In genomic region chr12:75479375-75479898, GRCm38 (mm10) we compare ENCODE assay signal across 25 mouse cellular contexts.
A peak's percentile ranks its signal among the peaks of the same experiment; 100 is the strongest.
DNase-seq lines count a peak whose midpoint lies in the region; ATAC-seq and TF ChIP-seq lines count a peak whose summit lies in the region.
"Had no signal": no experiment of that assay in that cellular context is flagged by ENCODE, and none has a peak within 500 bp of the region (broad histone marks: within the 10 kb centered on the region; RNA-seq: fewer than 3 reads in every experiment).

No protein-coding gene starts in this region.

- no peak overlapping the region for H3K4me3 ChIP-seq in layer of hippocampus, adult 2 months
- no peak overlapping the region for H3K4me3 ChIP-seq in lung, embryonic 14.5 days (ENCODE audit: low read depth, low read length)
- no peak overlapping the region for H3K4me3 ChIP-seq in lung, adult 2 months (replicated peaks; ENCODE audit: extremely low read depth, low read depth, low read length)
- no peak overlapping the region for H3K4me3 ChIP-seq in forebrain, embryonic 14.5 days (ENCODE audit: low read depth, low read length)
- H3K4me3 ChIP-seq: embryonic facial prominence, embryonic 15.5 days; erythroblast, embryonic 14.5 days; forebrain, embryonic 10.5 days; forebrain, embryonic 15.5 days; heart, adult 2 months; hindbrain, embryonic 10.5 days had no signal

- H3K27me3 ChIP-seq in lung, embryonic 14.5 days (ENCODE audit: insufficient read depth, low read length) = no peaks in the 10 kb centered on the region
- H3K27me3 ChIP-seq in forebrain, embryonic 14.5 days (replicated peaks; ENCODE audit: control insufficient read depth, insufficient read depth, low read length) = no peaks in the 10 kb centered on the region
- H3K27me3 ChIP-seq: embryonic facial prominence, embryonic 15.5 days; forebrain, embryonic 15.5 days had no signal

- no peaks in the 10 kb centered on the region for H3K4me1 ChIP-seq in lung, embryonic 14.5 days (ENCODE audit: insufficient read depth)
- H3K4me1 ChIP-seq in lung, adult 2 months (ENCODE audit: control insufficient read depth, insufficient read depth, low read length) = no peaks in the 10 kb centered on the region
- no peaks in the 10 kb centered on the region for H3K4me1 ChIP-seq in forebrain, embryonic 14.5 days (ENCODE audit: control insufficient read depth, insufficient read depth, low read length)
- H3K4me1 ChIP-seq: forebrain, embryonic 10.5 days; hindbrain, embryonic 10.5 days had no signal

- no peak for TF ChIP-seq CTCF in layer of hippocampus, adult 2 months (conservative IDR thresholded peaks at IDR 0.05)
- no peak for TF ChIP-seq CTCF in lung, embryonic 14.5 days (IDR thresholded peaks at IDR 0.05; ENCODE audit: low read depth)
- no peak for TF ChIP-seq CTCF in lung, adult 2 months (IDR thresholded peaks at IDR 0.05; ENCODE audit: insufficient read depth, low read length)

- H3K27ac ChIP-seq in layer of hippocampus, adult 2 months = 0 out of 2 replicates have a peak overlapping the region, but pooled peaks have one; percentile 19
- no peak overlapping the region for H3K27ac ChIP-seq in lung, embryonic 14.5 days (ENCODE audit: low read depth)
- no peak overlapping the region for H3K27ac ChIP-seq in forebrain, embryonic 14.5 days (ENCODE audit: low read depth, low read length)
- H3K27ac ChIP-seq: embryonic facial prominence, embryonic 15.5 days; forebrain, embryonic 10.5 days; forebrain, embryonic 15.5 days; heart, adult 2 months; hindbrain, embryonic 10.5 days; hindbrain, embryonic 14.5 days had no signal

- 65% methylated on average over 8 of the region's 8 CpGs for WGBS in lung, embryonic 14.5 days
- WGBS in lung, adult 2 months = 61% methylated on average over 8 of the region's 8 CpGs
- 83% methylated on average over 8 of the region's 8 CpGs for whole genome bisulfite sequencing in forebrain, embryonic 14.5 days

- DNase-seq in heart, adult 11 months = peak; percentile 71
- no peak for DNase-seq in heart, postnatal 25 days (ENCODE audit: low spot score)
- no peak for DNase-seq in layer of hippocampus, adult 2 months (ENCODE audit: low spot score in 2 of 2)
- DNase-seq in layer of hippocampus, postnatal 36 days = no peak
- peak; percentile 26 for DNase-seq in lung, embryonic 14.5 days
- DNase-seq in lung, adult 2 months = no peak
- no peak for DNase-seq in cerebellum, postnatal 10 days
- no peak for DNase-seq in forebrain, embryonic 14.5 days (ENCODE audit: low spot score)
- DNase-seq: adrenal gland, adult 8-10 months; adrenal gland, postnatal 36 days; B cell, adult 2 months; cerebellum, adult 2 months; cerebellum, postnatal 14 days; embryo, embryonic 11 days; gastrocnemius, postnatal 10 days; heart, adult 2 months; heart, postnatal 10 days had no signal

- no peaks in the 10 kb centered on the region for H3K9me3 ChIP-seq in lung, embryonic 14.5 days (ENCODE audit: low read depth, low read length)
- no peaks in the 10 kb centered on the region for H3K9me3 ChIP-seq in forebrain, embryonic 14.5 days (replicated peaks; ENCODE audit: control insufficient read depth, low read length)
- H3K9me3 ChIP-seq: embryonic facial prominence, embryonic 15.5 days; forebrain, embryonic 10.5 days; forebrain, embryonic 15.5 days; G1E; hindbrain, embryonic 10.5 days had no signal

- H3K9ac ChIP-seq in lung, embryonic 14.5 days = no peak overlapping the region
- no peak overlapping the region for H3K9ac ChIP-seq in forebrain, embryonic 14.5 days (ENCODE audit: low read length)
- H3K9ac ChIP-seq: embryonic facial prominence, embryonic 15.5 days; forebrain, embryonic 15.5 days; hindbrain, embryonic 14.5 days had no signal

- no peak overlapping the region for H3K4me2 ChIP-seq in lung, embryonic 14.5 days
- H3K4me2 ChIP-seq in forebrain, embryonic 14.5 days (ENCODE audit: low read length) = no peak overlapping the region
- H3K4me2 ChIP-seq: embryonic facial prominence, embryonic 15.5 days; forebrain, embryonic 15.5 days; hindbrain, embryonic 14.5 days had no signal

- no peak for TF ChIP-seq POLR2A in lung, adult 2 months (IDR thresholded peaks at IDR 0.05; ENCODE audit: borderline replicate concordance, extremely low read depth, low read depth, low read length)

- peak; percentile 54; the same call in 1 of the 2 replicates for ATAC-seq in lung, embryonic 14.5 days (ENCODE audit: insufficient read depth)
- ATAC-seq in forebrain, embryonic 14.5 days = no peak
- ATAC-seq: CD4-positive, CD25-positive, alpha-beta regulatory T cell, adult 4 months; forebrain, embryonic 15.5 days had no signal

- H3K36me3 ChIP-seq in lung, embryonic 14.5 days (ENCODE audit: insufficient read depth) = no peaks in the 10 kb centered on the region; the same call in 1 of the 2 replicates
- H3K36me3 ChIP-seq in forebrain, embryonic 14.5 days (ENCODE audit: control insufficient read depth, insufficient read depth, low read length) = 0 out of 2 replicates have a peak, but pooled peaks cover 3% of the 10 kb centered on the region
- H3K36me3 ChIP-seq: embryonic facial prominence, embryonic 15.5 days; forebrain, embryonic 15.5 days had no signal

- intact Hi-C loops in heart, postnatal 25 days (cut with DNase I) = no loop called here

Comparison
In these comparisons a context has a peak if more than half of its experiments do, and no peak if none do; other contexts are left out.
1. DNase-seq: peak in heart, adult 11 months (single experiment) and lung, embryonic 14.5 days (single experiment); none in heart, postnatal 25 days (single experiment), layer of hippocampus, adult 2 months (0 of 2), layer of hippocampus, postnatal 36 days (0 of 2), lung, adult 2 months (single experiment), cerebellum, postnatal 10 days (0 of 2) and forebrain, embryonic 14.5 days (single experiment).